Mouse (Mus musculus) E14TG2a.4 (cell line): ENCODE data around the gene Ccdc7a.

Experiments used
- CTCF ChIP-seq: conservative IDR thresholded peaks from 2 replicates; pipeline ENCODE4 v1.5.1; 2014; ENCODE audit warnings: low read length
- POU5F1 ChIP-seq: IDR thresholded peaks from 2 replicates; pipeline ENCODE4 v1.6.1; 2014; ENCODE audit warnings: low read length, borderline replicate concordance

- TF ChIP-seq CTCF: no peak
- TF ChIP-seq POU5F1: no peak
These were observed 182.6 kb downstream of the Ccdc7a start for GRCm38 (mm10) chr8:128882719-128883118.
